Mouse (Mus musculus) midbrain, embryonic 14.5 days (tissue): ENCODE results near the gene Dtx3l. TPM values are rescaled to one million over a fixed set of nuclear protein-coding genes. Genes with fewer than 3 reads are reported as not detected.

Experiments used
- ATAC-seq: fragments of 200-750 bp; cut with Nextera tagmentation; 2 replicates; pipeline ENCODE4 v1.8.0; 2017; ENCODE audit warnings: moderate number of reproducible peaks, moderate library complexity; ENCODE audit not compliant: low FRiP score, low TSS enrichment
- DNase-seq: peaks from one replicate; pipeline ENCODE4 v3.0.0-alpha.2; 2015
- H3K27ac ChIP-seq: fragments of 300-500 bp; sonication (generic); replicated peaks from 2 replicates; pipeline ENCODE4 v1.5.1; 2014; ENCODE audit warnings: mild to moderate bottlenecking, low read depth, low read length, moderate library complexity
- H3K27me3 ChIP-seq: fragments of 300-500 bp; sonication (generic); 2 replicates; pipeline ENCODE4 v1.6.1; 2014; ENCODE audit warnings: low read length, control low read depth, mixed read lengths; ENCODE audit not compliant: control insufficient read depth, insufficient read depth
- H3K36me3 ChIP-seq: fragments of 300-500 bp; sonication (generic); 2 replicates; pipeline ENCODE4 v1.6.1; 2014; ENCODE audit warnings: low read length, control low read depth; ENCODE audit not compliant: control insufficient read depth, insufficient read depth
- H3K4me1 ChIP-seq: fragments of 300-500 bp; sonication (generic); 2 replicates; pipeline ENCODE4 v1.6.1; 2014; ENCODE audit warnings: mild to moderate bottlenecking, antibody characterized with exemption, low read length, control low read depth; ENCODE audit not compliant: control insufficient read depth, insufficient read depth
- H3K4me2 ChIP-seq: fragments of 300-500 bp; sonication (generic); 2 replicates; pipeline ENCODE4 v1.6.1; 2014; ENCODE audit warnings: mild to moderate bottlenecking, low read length, moderate library complexity
- H3K4me3 ChIP-seq: fragments of 300-500 bp; sonication (generic); replicated peaks from 2 replicates; pipeline ENCODE4 v1.5.1; 2014; ENCODE audit warnings: low read depth, low read length
- H3K9ac ChIP-seq: fragments of 300-500 bp; sonication (generic); replicated peaks from 2 replicates; pipeline ENCODE4 v1.6.1; 2014; ENCODE audit warnings: mild to moderate bottlenecking, low read length, moderate library complexity
- H3K9me3 ChIP-seq: fragments of 300-500 bp; sonication (generic); 2 replicates; pipeline ENCODE4 v1.6.1; 2016; ENCODE audit warnings: low read length, control low read depth, mixed read lengths; ENCODE audit not compliant: control insufficient read depth
- WGBS: fragments of 180-500 bp; shearing (Covaris S2); extraction: QIAGEN DNeasy Blood & Tissue Kit; methylation state at CpG from one replicate; pipeline ENCODE4 v1.1.7; 2014; 5-methylcytosine and 5-hydroxymethylcytosine counted together
- polyA plus RNA-seq: library from polyadenylated mRNA; unstranded; fragments of >200 nt; fragmentation: Nextera tagmentation; extraction: Ambion mirVana; gene quantifications from 2 replicates; pipeline ENCODE4 v1.2.1, GENCODE M21; 2014

Gene Dtx3l
- polyA plus RNA-seq, 1 experiment from 2014 or later: 2.8 TPM

DNA sequence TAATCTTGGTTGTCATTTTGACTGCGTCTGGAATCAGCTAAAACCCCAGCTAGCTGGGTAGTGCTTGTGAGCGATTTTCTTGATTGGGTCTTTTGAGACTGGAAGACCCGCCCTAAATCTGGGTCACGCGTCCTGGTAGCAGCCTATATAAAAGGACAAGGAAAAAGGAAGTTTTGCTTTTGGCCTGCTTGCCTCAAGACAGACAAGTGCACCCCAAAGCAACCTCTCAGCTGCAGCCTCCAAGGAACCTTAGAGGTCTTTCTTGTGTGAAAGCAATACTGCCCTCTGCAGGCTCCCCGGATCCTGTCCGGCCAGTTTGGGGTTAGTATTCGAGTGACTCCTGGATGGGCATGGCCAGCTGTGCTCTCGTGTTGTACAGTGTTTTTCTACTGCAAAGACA, 739 bp upstream of the Dtx3l start:
- Histone ChIP-seq H3K36me3 (no peaks in the 10 kb centered on the region), H3K4me1 (no peaks in the 10 kb centered on the region; the same call in 1 of the 2 replicates), H3K4me3 (no peak overlapping the region), H3K27ac (no peak overlapping the region), H3K4me2 (peak overlapping the region; percentile 70), H3K27me3 (no peaks in the 10 kb centered on the region; the same call in 1 of the 2 replicates), H3K9ac (no peak overlapping the region), H3K9me3 (no peaks in the 10 kb centered on the region)
- WGBS: 19% methylated on average over 9 of the region's 9 CpGs
- DNase-seq: peak; percentile 75
- ATAC-seq: no peak

DNA sequence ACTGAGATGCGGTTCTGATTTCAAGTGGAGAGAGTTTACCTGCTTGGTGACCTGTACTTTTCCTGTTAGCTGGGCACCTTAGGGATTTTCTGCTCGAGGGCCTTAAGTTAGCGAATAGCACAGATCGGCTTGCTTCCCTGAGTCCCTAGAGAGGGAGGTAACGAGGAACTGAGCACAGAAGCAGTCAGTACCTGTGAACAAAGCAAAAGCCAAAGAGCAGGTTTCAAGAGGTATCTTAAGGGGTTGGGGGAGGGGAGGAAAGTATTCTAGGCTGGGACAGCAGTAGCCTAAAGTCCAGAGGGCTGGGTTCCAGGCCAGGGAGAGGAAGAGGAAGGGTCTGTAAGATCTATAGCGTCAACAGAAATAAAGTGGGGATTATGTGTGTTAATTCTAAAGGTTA, 310 bp upstream of the Dtx3l start:
- H3K36me3 ChIP-seq: no peaks in the 10 kb centered on the region
- H3K4me2 ChIP-seq: peak overlapping the region; percentile 70
- no peaks in the 10 kb centered on the region for H3K9me3 ChIP-seq
- H3K4me1 ChIP-seq: no peaks in the 10 kb centered on the region; the same call in 1 of the 2 replicates
- peak overlapping the region; percentile 46 for H3K4me3 ChIP-seq
- ATAC-seq (no peak), DNase-seq (peak; percentile 20)
- WGBS: 8% methylated on average over 6 of the region's 6 CpGs
- no peaks in the 10 kb centered on the region; the same call in 1 of the 2 replicates for H3K27me3 ChIP-seq
- no peak overlapping the region for H3K27ac ChIP-seq
- H3K9ac ChIP-seq: peak overlapping the region; percentile 48; the same call in 1 of the 2 replicates

- no peak for ATAC-seq
- 90% methylated on average over 10 of the region's 10 CpGs for WGBS
Measured at GRCm38 (mm10) chr16:35933181-35933580, 5.8 kb downstream of the Dtx3l start.

GRCm38 (mm10) chr16:35932179-35933055, 6.5 kb downstream of the Dtx3l start:
- Histone ChIP-seq H3K4me1 (no peaks in the 10 kb centered on the region), H3K36me3 (no peaks in the 10 kb centered on the region), H3K4me2 (no peak overlapping the region), H3K4me3 (no peak overlapping the region), H3K27me3 (no peaks in the 10 kb centered on the region), H3K27ac (no peak overlapping the region), H3K9me3 (no peaks in the 10 kb centered on the region), H3K9ac (no peak overlapping the region)
- ATAC-seq (no peak), DNase-seq (no peak)
- 89% methylated on average over 19 of the region's 19 CpGs for WGBS

More at GRCm38 (mm10) chr16:35933181-35933580, 5.8 kb downstream of the Dtx3l start:
- Histone ChIP-seq H3K9ac (no peak overlapping the region), H3K27ac (no peak overlapping the region), H3K36me3 (no peaks in the 10 kb centered on the region), H3K4me1 (no peaks in the 10 kb centered on the region), H3K27me3 (no peaks in the 10 kb centered on the region), H3K4me3 (no peak overlapping the region), H3K9me3 (no peaks in the 10 kb centered on the region), H3K4me2 (no peak overlapping the region)
- no peak for DNase-seq

- Histone ChIP-seq H3K27ac (no peak overlapping the region), H3K4me2 (no peak overlapping the region), H3K4me1 (no peaks in the 10 kb centered on the region), H3K9me3 (no peaks in the 10 kb centered on the region), H3K9ac (no peak overlapping the region), H3K36me3 (no peaks in the 10 kb centered on the region), H3K27me3 (no peaks in the 10 kb centered on the region), H3K4me3 (no peak overlapping the region)
- DNase-seq: no peak
- ATAC-seq: no peak
- WGBS: 92% methylated on average over 5 of the region's 5 CpGs
Measured at GRCm38 (mm10) chr16:35924341-35924740, 14.6 kb downstream of the Dtx3l start.

- Histone ChIP-seq H3K27ac (no peak overlapping the region), H3K36me3 (no peaks in the 10 kb centered on the region), H3K27me3 (no peaks in the 10 kb centered on the region), H3K4me1 (no peaks in the 10 kb centered on the region), H3K9ac (no peak overlapping the region), H3K4me3 (no peak overlapping the region), H3K9me3 (no peaks in the 10 kb centered on the region), H3K4me2 (no peak overlapping the region)
- ATAC-seq: no peak
- DNase-seq: no peak
- WGBS: 85% methylated on average over 7 of the region's 7 CpGs
Measured at GRCm38 (mm10) chr16:35923546-35924198, 15.3 kb downstream of the Dtx3l start.

DNA sequence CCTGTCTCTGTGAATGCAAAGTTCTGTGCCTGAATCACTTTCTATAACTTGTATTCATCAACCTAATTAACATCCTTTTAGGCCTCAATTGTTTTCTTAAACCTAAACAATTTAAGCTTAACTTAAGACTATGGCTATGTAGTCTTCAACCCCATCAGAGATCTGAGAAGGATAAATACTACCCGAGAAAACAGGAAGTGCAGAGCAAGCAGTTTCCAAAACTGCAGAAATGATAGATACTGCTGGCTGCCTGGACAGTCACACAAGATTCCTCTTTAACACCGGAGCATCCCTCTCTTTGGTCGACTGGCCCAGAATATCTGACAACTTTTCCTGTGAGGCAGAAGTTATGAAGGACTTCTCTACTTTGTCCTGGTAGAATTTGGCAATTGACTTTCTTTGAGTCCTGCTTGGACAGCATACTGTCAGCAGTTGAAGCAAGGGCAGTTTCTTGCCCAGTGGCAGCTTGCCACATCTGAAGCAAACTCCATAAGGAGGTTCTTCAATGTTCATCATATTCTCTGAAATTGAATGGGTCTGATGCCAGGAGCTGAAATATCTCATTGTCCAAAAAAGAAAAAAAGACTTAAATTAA, 16.6 kb downstream of the Dtx3l start:
- WGBS: 88% methylated on average over 3 of the region's 3 CpGs
- DNase-seq: no peak
- H3K4me3 ChIP-seq: no peak overlapping the region
- H3K27ac ChIP-seq: no peak overlapping the region
- H3K27me3 ChIP-seq: no peaks in the 10 kb centered on the region
- no peaks in the 10 kb centered on the region for H3K9me3 ChIP-seq
- no peak for ATAC-seq
- H3K9ac ChIP-seq: no peak overlapping the region
- no peak overlapping the region for H3K4me2 ChIP-seq
- no peaks in the 10 kb centered on the region for H3K36me3 ChIP-seq
- H3K4me1 ChIP-seq: no peaks in the 10 kb centered on the region

- Histone ChIP-seq H3K27me3 (no peaks in the 10 kb centered on the region), H3K9ac (no peak overlapping the region), H3K4me2 (no peak overlapping the region), H3K4me1 (no peaks in the 10 kb centered on the region), H3K4me3 (no peak overlapping the region), H3K27ac (no peak overlapping the region), H3K9me3 (no peaks in the 10 kb centered on the region), H3K36me3 (no peaks in the 10 kb centered on the region)
- ATAC-seq (no peak), DNase-seq (no peak)
- 91% methylated on average over 2 of the region's 2 CpGs for WGBS
Measured at GRCm38 (mm10) chr16:35921676-35922235, 17.2 kb downstream of the Dtx3l start.
